Mouse (Mus musculus) Patski (cell line): ENCODE measurements around the gene Pip4k2b. TPM values are rescaled to one million over a fixed set of nuclear protein-coding genes. Genes with fewer than 3 reads are reported as not detected.

ENCODE experiments used
- ATAC-seq: fragments of 100-300 bp; one replicate; pipeline ENCODE4 v1.8.0; 2021
- CTCF ChIA-PET: fragments of 350-600 bp; sonication (Branson Sonifier 250); formaldehyde crosslinking; loops from one replicate; lab custom pipeline; 2022; ENCODE audit warnings: inconsistent platforms; lab: Charles Lee
- POLR2A ChIA-PET: fragments of 350-600 bp; sonication (Branson Sonifier 250); formaldehyde crosslinking; loops from one replicate; lab custom pipeline; 2022; ENCODE audit warnings: antibody characterized with exemption, inconsistent platforms; lab: Charles Lee
- DNase-seq: peaks from one replicate; pipeline ENCODE4 v3.0.0-alpha.2; 2011; ENCODE audit warnings: low read depth, low spot score
- H3K27me3 ChIP-seq: fragments of 371-371 bp; one replicate; pipeline ENCODE4 v1.5.1; 2021
- CTCF ChIP-seq: fragments of 100-300 bp; IDR thresholded peaks from one replicate; pipeline ENCODE4 v1.5.1; 2021
- in situ Hi-C: fragments of 300-500 bp; cut with MboI; formaldehyde crosslinking; loops from 3 replicates; pipeline ENCODE4 v1.11.1; 2018; ENCODE audit warnings: low pct_unique_long_range_greater_than_20kb, mixed read lengths
- polyA plus RNA-seq: library from polyadenylated mRNA; unstranded; gene quantifications from one replicate; pipeline ENCODE4 v1.2.3, GENCODE M21; 2021

The Pip4k2b gene
- polyA plus RNA-seq, 1 experiment from 2014 or later = 30.9 TPM

DNA sequence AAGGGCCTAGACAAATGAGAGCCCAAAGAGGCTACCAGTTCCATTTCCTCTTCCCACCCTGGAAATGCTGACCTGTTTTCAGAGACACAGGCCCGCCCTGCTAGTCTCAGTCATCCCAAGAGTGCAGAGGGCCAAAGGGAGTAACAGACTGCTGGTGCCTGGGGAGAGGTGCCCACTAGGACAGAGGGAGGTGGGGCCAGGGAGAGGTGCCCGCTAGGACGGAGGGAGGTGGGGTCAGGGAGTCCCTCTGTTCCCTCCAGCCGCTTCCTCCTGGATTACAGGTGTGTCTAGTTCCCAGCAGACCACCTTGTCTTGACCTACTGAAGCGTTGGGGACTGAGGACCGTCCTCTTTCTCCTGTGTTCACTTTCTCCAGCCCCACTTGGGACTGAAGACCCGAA, 59.7 kb downstream of the Pip4k2b start:
- in situ Hi-C loops = no loop called here
- H3K27me3 ChIP-seq = no peaks in the 10 kb centered on the region
- CTCF ChIA-PET = no interaction called here
- no peak for TF ChIP-seq CTCF
- DNase-seq (no peak), ATAC-seq (no peak)
- POLR2A ChIA-PET = interaction anchor here (1.2 to 1.3 kb wide), 2 partner anchors 24 to 26 kb away, joined by 3 to 4 read pairs; no protein-coding TSS in a partner anchor

- ChIA-PET POLR2A (interaction anchor here (1.2 to 1.3 kb wide), 2 partner anchors 23 to 26 kb away, joined by 3 to 4 read pairs; no protein-coding TSS in a partner anchor), CTCF (interaction anchor here (0.9 kb wide), 1 partner anchor 9 kb away, joined by 3 read pairs; no protein-coding TSS in a partner anchor)
- TF ChIP-seq CTCF = no peak
- in situ Hi-C loops = no loop called here
- ATAC-seq (no peak), DNase-seq (no peak)
- H3K27me3 ChIP-seq = no peaks in the 10 kb centered on the region
Observed at GRCm38 (mm10) chr11:97684063-97684680, 60.3 kb downstream of the Pip4k2b start.

- ATAC-seq (no peak), DNase-seq (no peak)
- H3K27me3 ChIP-seq = no peaks in the 10 kb centered on the region
- POLR2A ChIA-PET = no interaction called here
- TF ChIP-seq CTCF = no peak
- in situ Hi-C loops = no loop called here
- CTCF ChIA-PET = interaction anchor here (1.2 kb wide), 1 partner anchor 16 kb away, joined by 4 read pairs; no protein-coding TSS in a partner anchor
Observed at GRCm38 (mm10) chr11:97682504-97683055, 61.9 kb downstream of the Pip4k2b start.

- in situ Hi-C loops = no loop called here
- ATAC-seq = no peak
- no peak for DNase-seq
- ChIA-PET POLR2A (no interaction called here), CTCF (no interaction called here)
- no peak for TF ChIP-seq CTCF
- H3K27me3 ChIP-seq = no peaks in the 10 kb centered on the region
Observed at GRCm38 (mm10) chr11:97680430-97680829, 64.1 kb downstream of the Pip4k2b start.

DNA sequence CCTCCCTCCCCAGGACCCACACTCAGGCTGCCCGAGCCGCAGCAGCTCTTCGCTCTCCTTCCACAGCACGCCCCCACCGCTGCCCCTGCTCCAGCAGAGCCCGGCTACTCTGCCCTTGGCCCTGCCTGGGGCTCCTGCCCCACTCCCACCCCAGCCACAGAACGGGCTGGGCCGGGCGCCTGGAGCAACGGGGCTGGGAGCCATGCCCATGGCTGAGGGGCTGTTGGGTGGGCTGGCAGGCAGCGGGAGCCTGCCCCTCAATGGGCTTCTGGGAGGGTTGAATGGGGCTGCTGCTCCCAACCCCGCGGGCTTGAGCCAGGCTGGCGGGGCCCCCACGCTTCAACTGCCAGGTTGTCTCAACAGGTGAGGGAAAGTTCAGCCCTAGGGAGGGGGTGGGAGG, 66.2 kb downstream of the Pip4k2b start:
- in situ Hi-C loops = no loop called here
- CTCF ChIA-PET = interaction anchor here (1.1 kb wide), 1 partner anchor 33 kb away, joined by 4 read pairs; no protein-coding TSS in a partner anchor
- POLR2A ChIA-PET = interaction anchor here (1.3 kb wide), 1 partner anchor 21 kb away, joined by 3 read pairs; no protein-coding TSS in a partner anchor
- ATAC-seq (no peak), DNase-seq (no peak)
- H3K27me3 ChIP-seq = no peaks in the 10 kb centered on the region
- TF ChIP-seq CTCF = no peak

DNA sequence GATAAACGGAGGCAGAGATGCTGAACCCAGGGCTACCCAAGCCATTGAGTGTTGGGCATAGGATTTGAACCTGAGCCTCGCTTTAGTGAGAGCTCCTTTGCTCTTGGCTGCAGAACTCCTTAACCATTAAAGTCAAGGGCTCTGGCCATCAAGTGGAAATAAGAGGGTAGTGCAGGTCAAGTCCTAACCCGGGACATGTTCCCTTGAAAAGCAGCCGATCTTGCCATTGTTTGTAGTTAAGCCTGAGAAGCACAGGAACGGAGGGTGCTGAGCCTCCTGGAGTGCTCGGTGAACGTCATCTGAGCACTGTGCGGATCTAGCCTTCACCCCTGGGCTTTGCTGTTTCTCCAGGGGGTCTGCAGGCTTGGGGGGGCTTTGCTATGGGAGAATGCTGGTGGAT, 66.7 kb downstream of the Pip4k2b start:
- in situ Hi-C loops = no loop called here
- POLR2A ChIA-PET = interaction anchor here (0.6 kb wide), 1 partner anchor 9 kb away, joined by 3 read pairs; no protein-coding TSS in a partner anchor
- no peaks in the 10 kb centered on the region for H3K27me3 ChIP-seq
- CTCF ChIA-PET = interaction anchor here (1.1 kb wide), 1 partner anchor 33 kb away, joined by 4 read pairs; no protein-coding TSS in a partner anchor
- TF ChIP-seq CTCF = no peak
- no peak for ATAC-seq
- no peak for DNase-seq

DNA sequence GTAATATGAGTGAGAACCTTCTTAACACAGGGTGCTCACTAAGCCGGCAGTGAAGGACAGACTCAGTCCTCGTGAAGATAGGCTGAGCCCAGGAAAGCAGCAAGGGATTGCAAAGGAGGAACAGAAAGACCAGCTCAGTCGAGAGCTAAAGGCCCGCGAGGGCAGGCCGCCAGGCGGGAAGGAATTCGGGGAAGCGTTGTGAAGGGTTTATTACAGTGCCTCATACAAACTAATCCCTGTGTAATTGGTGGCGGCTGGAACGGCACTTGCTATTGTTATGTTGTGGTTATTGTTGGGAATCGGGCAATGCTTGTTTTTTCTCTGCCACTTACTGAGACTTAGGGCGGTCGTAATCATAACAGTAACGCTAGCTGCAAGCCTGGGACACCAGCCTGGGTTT, 67.1 kb downstream of the Pip4k2b start:
- POLR2A ChIA-PET = interaction anchor here (0.6 kb wide), 1 partner anchor 9 kb away, joined by 3 read pairs; no protein-coding TSS in a partner anchor
- CTCF ChIA-PET = no interaction called here
- no peak for DNase-seq
- ATAC-seq = no peak
- in situ Hi-C loops = no loop called here
- no peaks in the 10 kb centered on the region for H3K27me3 ChIP-seq
- TF ChIP-seq CTCF = no peak

- DNase-seq = no peak
- TF ChIP-seq CTCF = no peak
- in situ Hi-C loops = no loop called here
- no peak for ATAC-seq
- POLR2A ChIA-PET = interaction anchor here (0.6 kb wide), 4 partner anchors 11 to 773 kb away, joined by 3 to 6 read pairs (median 3); no protein-coding TSS in a partner anchor
- CTCF ChIA-PET = interaction anchor here (1.0 kb wide), 1 partner anchor 10 kb away, joined by 3 read pairs; no protein-coding TSS in a partner anchor
- no peaks in the 10 kb centered on the region for H3K27me3 ChIP-seq
Observed at GRCm38 (mm10) chr11:97676050-97676754, 68.3 kb downstream of the Pip4k2b start.

DNA sequence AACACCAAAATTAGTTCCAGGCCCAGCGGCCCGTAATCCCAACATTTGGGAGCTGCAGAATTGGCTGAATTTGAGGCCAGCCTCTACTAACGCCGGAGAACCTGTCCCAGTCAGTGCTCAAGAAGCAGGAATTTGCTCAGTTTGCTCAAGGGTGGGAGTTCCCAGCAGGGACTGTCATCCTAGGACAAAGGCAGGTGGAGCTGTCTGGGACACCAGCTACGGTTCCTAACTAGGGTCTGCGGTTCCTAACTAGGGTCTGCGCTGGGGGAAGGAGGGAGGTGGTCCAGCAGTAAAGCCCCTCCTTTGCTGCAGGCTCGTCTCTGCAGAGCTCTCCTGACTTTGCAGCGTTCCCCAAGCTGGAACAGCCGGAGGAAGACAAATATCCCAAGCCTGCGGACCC, 71.4 kb downstream of the Pip4k2b start:
- no peak for TF ChIP-seq CTCF
- ChIA-PET CTCF (no interaction called here), POLR2A (no interaction called here)
- no peak for DNase-seq
- in situ Hi-C loops = no loop called here
- ATAC-seq = no peak
- no peaks in the 10 kb centered on the region for H3K27me3 ChIP-seq

- CTCF ChIA-PET = no interaction called here
- H3K27me3 ChIP-seq = no peaks in the 10 kb centered on the region
- POLR2A ChIA-PET = no interaction called here
- DNase-seq (no peak), ATAC-seq (no peak)
- no peak for TF ChIP-seq CTCF
- in situ Hi-C loops = no loop called here
Observed at GRCm38 (mm10) chr11:97671177-97671527, 73.4 kb downstream of the Pip4k2b start.
